Comparison of ENCODE assay signal across 20 mouse cellular contexts in genomic region chr15:77988541-77988940, GRCm38 (mm10). TPM values are rescaled to one million over a fixed set of nuclear protein-coding genes. Genes with fewer than 3 reads are reported as not detected.
DNase-seq lines count a peak whose midpoint lies in the region; ATAC-seq and TF ChIP-seq lines count a peak whose summit lies in the region.
"Had no signal": no experiment of that assay in that cellular context is flagged by ENCODE, and none has a peak within 500 bp of the region (broad histone marks: within the 10 kb centered on the region; RNA-seq: fewer than 3 reads in every experiment).

No protein-coding gene starts in this region.

- H3K4me3 ChIP-seq in stomach, postnatal 0 days (ENCODE audit: low read depth, low read length): no peak overlapping the region
- H3K4me3 ChIP-seq: embryonic facial prominence, embryonic 13.5 days; stomach, embryonic 15.5 days had no signal

- WGBS in stomach, postnatal 0 days: 62% methylated on average over 5 of the region's 5 CpGs

- no peaks in the 10 kb centered on the region for H3K36me3 ChIP-seq in stomach, postnatal 0 days (ENCODE audit: control insufficient read depth, insufficient read depth, low read length)
- H3K36me3 ChIP-seq: embryonic facial prominence, embryonic 13.5 days; stomach, embryonic 15.5 days had no signal

- no peak for TF ChIP-seq CTCF in stomach, postnatal 0 days (IDR thresholded peaks at IDR 0.05; ENCODE audit: low read depth)

- no peak for TF ChIP-seq EP300 in stomach, postnatal 0 days (optimal IDR thresholded peaks at IDR 0.05)

- no peak overlapping the region for H3K27ac ChIP-seq in stomach, postnatal 0 days (replicated peaks)
- H3K27ac ChIP-seq: embryonic facial prominence, embryonic 13.5 days; stomach, embryonic 15.5 days had no signal

- no peaks in the 10 kb centered on the region for H3K27me3 ChIP-seq in stomach, postnatal 0 days (ENCODE audit: control insufficient read depth, insufficient read depth, low read length)
- H3K27me3 ChIP-seq: stomach, embryonic 15.5 days had no signal

- no peak overlapping the region for H3K9ac ChIP-seq in stomach, postnatal 0 days (ENCODE audit: low read length)
- H3K9ac ChIP-seq: embryonic facial prominence, embryonic 13.5 days; stomach, embryonic 15.5 days had no signal

- no peak for ATAC-seq in stomach, postnatal 0 days (ENCODE audit: low FRiP score, low TSS enrichment)
- ATAC-seq: inflammation-experienced regulatory T-cells, adult 6 months had no signal

- DNase-seq in gastrocnemius, postnatal 10 days: peak; percentile 19
- no peak for DNase-seq in gastrocnemius, adult 8-10 months (ENCODE audit: low spot score in 2 of 2)
- DNase-seq in testis, postnatal 14 days (ENCODE audit: low spot score): peak; percentile 33
- no peak for DNase-seq in testis, postnatal 10 days (ENCODE audit: low spot score)
- DNase-seq in adrenal gland, adult 2 months: peak; percentile 93
- DNase-seq in gastrocnemius, postnatal 25 days: peak; percentile 45
- DNase-seq in stomach, postnatal 0 days (ENCODE audit: low spot score): no peak
- DNase-seq in frontal cortex, postnatal 25 days (ENCODE audit: low spot score in 2 of 2): no peak
- DNase-seq: cerebellum, adult 2 months; heart, postnatal 4 days; kidney, adult 9 months; layer of hippocampus, postnatal 36 days; lung, adult 18-20 months; lung, postnatal 36 days; spleen, adult 18-20 months; thymus, postnatal 14 days had no signal

- H3K4me1 ChIP-seq in stomach, postnatal 0 days (replicated peaks; ENCODE audit: control insufficient read depth, insufficient read depth): no peaks in the 10 kb centered on the region
- H3K4me1 ChIP-seq: embryonic facial prominence, embryonic 13.5 days; stomach, embryonic 15.5 days had no signal

- no peak overlapping the region for H3K4me2 ChIP-seq in stomach, postnatal 0 days (replicated peaks; ENCODE audit: low read depth)
- H3K4me2 ChIP-seq: embryonic facial prominence, embryonic 13.5 days; midbrain, embryonic 11.5 days; stomach, embryonic 15.5 days had no signal

- no peaks in the 10 kb centered on the region for H3K9me3 ChIP-seq in stomach, postnatal 0 days (ENCODE audit: control insufficient read depth, low read length)
- H3K9me3 ChIP-seq: embryonic facial prominence, embryonic 13.5 days; stomach, embryonic 15.5 days had no signal

RNA-seq across cellular contexts. Expression of gene Eif3d, which starts 17.9 kb away (rescaled TPM):
- 10 to 100 TPM; 80.8 to 85.2 TPM for total RNA-seq in gastrocnemius, postnatal 10 days (2021)
- total RNA-seq in gastrocnemius, adult 8-10 months (2022): 10 to 100 TPM; 51.7 to 65.7 (median 53.8) TPM
- 100 to 1,000 TPM; 149 to 195 TPM for total RNA-seq in adrenal gland, adult 2 months (2021)
- polyA plus RNA-seq in adrenal gland, adult 2 months (2012; rRNA removed): 190 and 196 TPM in 2 replicates
- total RNA-seq in gastrocnemius, postnatal 25 days (2021): 10 to 100 TPM; 52.8 to 52.9 TPM
- polyA plus RNA-seq in stomach, postnatal 0 days (2015; fragmentation: Nextera tagmentation; extraction: Ambion mirVana): 106 and 110 TPM in 2 replicates

RNA-seq across cellular contexts. Expression of gene Foxred2, which starts 32.0 kb away (rescaled TPM):
- total RNA-seq in gastrocnemius, postnatal 10 days (2021): 1 to 10 TPM; 2.2 to 2.8 TPM
- under 1 TPM; 0.17 to 0.61 (median 0.31) TPM for total RNA-seq in gastrocnemius, adult 8-10 months (2022)
- total RNA-seq in adrenal gland, adult 2 months (2021): 1 to 10 TPM; 2.4 to 2.9 TPM
- polyA plus RNA-seq in adrenal gland, adult 2 months (2012; rRNA removed): 3.5 and 4.5 TPM in 2 replicates
- total RNA-seq in gastrocnemius, postnatal 25 days (2021): under 1 TPM; 0.54 to 0.86 TPM
- polyA plus RNA-seq in stomach, postnatal 0 days (2015; fragmentation: Nextera tagmentation; extraction: Ambion mirVana): 0.62 and 0.87 TPM in 2 replicates

RNA-seq across cellular contexts. Expression of gene Txn2, which starts 59.7 kb away (rescaled TPM):
- total RNA-seq in gastrocnemius, postnatal 10 days (2021): 100 to 1,000 TPM; 198 to 232 TPM
- total RNA-seq in gastrocnemius, adult 8-10 months (2022): 100 to 1,000 TPM; 189 to 214 (median 212) TPM
- total RNA-seq in adrenal gland, adult 2 months (2021): 100 to 1,000 TPM; 538 to 652 TPM
- 1,033 and 1,131 TPM in 2 replicates for polyA plus RNA-seq in adrenal gland, adult 2 months (2012; rRNA removed)
- 100 to 1,000 TPM; 210 to 254 TPM for total RNA-seq in gastrocnemius, postnatal 25 days (2021)
- polyA plus RNA-seq in stomach, postnatal 0 days (2015; fragmentation: Nextera tagmentation; extraction: Ambion mirVana): 172 and 176 TPM in 2 replicates

Comparison
In these comparisons a context has a peak if more than half of its experiments do, and no peak if none do; other contexts are left out.
1. DNase-seq: peak in gastrocnemius, postnatal 10 days (single experiment), testis, postnatal 14 days (single experiment), adrenal gland, adult 2 months (single experiment) and gastrocnemius, postnatal 25 days (single experiment); none in gastrocnemius, adult 8-10 months (0 of 2), testis, postnatal 10 days (single experiment), stomach, postnatal 0 days (single experiment) and frontal cortex, postnatal 25 days (0 of 2).